Mouse (Mus musculus) brown adipose tissue, adult 24 weeks (tissue): ENCODE data around the gene Agbl2. TPM values are rescaled to one million over a fixed set of nuclear protein-coding genes. Genes with fewer than 3 reads are reported as not detected.
A peak's percentile ranks its signal among the peaks of the same experiment; 100 is the strongest.

Experiments
- H3K27ac ChIP-seq: fragments of 200-500 bp; replicated peaks from 2 replicates; pipeline ENCODE4 v1.5.1; 2012; ENCODE audit warnings: low read depth, mild to moderate bottlenecking, low read length
- H3K4me1 ChIP-seq: fragments of 200-500 bp; 2 replicates; pipeline ENCODE4 v1.6.1; 2012; ENCODE audit warnings: low read length, mixed read lengths; ENCODE audit not compliant: control insufficient read depth, insufficient read depth, insufficient read length
- H3K4me3 ChIP-seq: fragments of 200-500 bp; 2 replicates; pipeline ENCODE4 v1.5.1; 2012; ENCODE audit warnings: low read depth, mild to moderate bottlenecking, low read length, moderate library complexity; ENCODE audit not compliant: insufficient read depth
- polyA plus RNA-seq: library from polyadenylated mRNA; stranded (reverse); fragments of >200 nt; gene quantifications from 2 replicates; pipeline ENCODE4 v1.2.4, GENCODE M21; 2012; ENCODE audit not compliant: missing spikeins, insufficient read depth, insufficient read length

The Agbl2 gene
- polyA plus RNA-seq, 1 experiment, result 0.87 TPM

DNA sequence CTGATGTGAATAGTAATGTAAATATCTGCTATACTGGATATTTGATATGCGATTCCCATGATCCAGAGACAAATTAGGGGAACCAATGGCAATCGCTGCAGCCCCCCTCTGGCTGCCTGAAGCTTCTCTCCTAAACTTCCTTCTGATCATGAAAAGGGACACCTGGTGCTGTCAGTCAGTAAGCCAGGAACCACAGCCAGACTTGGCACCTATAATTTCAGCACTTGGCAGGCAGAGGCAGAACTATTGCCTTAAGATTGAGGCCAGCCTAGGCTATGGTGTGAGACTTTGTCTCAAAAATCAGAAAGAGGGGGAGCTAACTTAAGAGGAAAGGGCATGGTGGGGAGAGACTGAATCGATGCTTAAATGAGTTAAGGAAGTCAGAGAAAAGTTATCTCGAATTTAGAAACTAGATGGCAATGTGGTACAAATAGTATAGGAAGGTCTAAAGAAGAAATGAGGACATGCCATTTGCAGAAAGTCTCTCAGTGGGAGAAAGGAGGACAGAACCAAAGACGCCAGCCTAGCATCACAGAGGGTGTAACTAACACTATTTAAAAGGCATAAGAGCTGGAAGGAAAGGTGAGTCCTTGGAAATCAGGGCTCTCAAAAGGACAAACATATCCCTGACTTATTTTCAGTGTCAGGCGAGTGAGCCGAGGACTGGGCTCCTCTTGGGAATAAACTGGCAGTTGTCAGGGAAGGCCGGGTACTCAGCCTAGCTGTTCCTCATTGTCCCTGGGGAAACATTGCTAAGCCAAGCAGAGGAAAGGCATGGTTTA is 88.8 kb downstream of the Agbl2 start:
- H3K27ac ChIP-seq, result peak overlapping the region; percentile 80
- no peak overlapping the region for H3K4me3 ChIP-seq
- peaks cover 7% of the 10 kb centered on the region for H3K4me1 ChIP-seq

- Histone ChIP-seq H3K27ac (no peak overlapping the region), H3K4me3 (no peak overlapping the region), H3K4me1 (peaks cover 7% of the 10 kb centered on the region)
Measured at GRCm38 (mm10) chr2:90874025-90874424, 91.5 kb downstream of the Agbl2 start.

DNA sequence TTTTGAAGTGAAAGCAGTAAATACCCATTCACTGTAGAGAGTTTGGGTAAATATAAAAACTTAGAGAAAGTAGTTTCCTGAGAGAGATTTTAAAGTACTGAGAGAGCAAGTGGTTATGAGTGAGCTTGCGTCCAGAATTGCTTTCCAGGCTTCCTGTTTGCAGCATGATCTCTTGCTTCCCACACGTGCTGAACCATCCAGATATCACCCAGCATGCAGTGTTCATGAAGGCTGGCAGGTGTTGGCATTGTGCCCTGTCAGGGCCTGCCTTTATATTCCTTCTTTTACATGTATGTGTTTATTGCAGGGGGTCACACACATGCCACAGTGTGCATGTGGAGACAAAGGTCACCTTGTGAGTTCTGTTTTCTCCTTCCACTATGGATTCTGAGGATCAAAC is 92.7 kb downstream of the Agbl2 start:
- H3K27ac ChIP-seq, result no peak overlapping the region
- no peak overlapping the region for H3K4me3 ChIP-seq

DNA sequence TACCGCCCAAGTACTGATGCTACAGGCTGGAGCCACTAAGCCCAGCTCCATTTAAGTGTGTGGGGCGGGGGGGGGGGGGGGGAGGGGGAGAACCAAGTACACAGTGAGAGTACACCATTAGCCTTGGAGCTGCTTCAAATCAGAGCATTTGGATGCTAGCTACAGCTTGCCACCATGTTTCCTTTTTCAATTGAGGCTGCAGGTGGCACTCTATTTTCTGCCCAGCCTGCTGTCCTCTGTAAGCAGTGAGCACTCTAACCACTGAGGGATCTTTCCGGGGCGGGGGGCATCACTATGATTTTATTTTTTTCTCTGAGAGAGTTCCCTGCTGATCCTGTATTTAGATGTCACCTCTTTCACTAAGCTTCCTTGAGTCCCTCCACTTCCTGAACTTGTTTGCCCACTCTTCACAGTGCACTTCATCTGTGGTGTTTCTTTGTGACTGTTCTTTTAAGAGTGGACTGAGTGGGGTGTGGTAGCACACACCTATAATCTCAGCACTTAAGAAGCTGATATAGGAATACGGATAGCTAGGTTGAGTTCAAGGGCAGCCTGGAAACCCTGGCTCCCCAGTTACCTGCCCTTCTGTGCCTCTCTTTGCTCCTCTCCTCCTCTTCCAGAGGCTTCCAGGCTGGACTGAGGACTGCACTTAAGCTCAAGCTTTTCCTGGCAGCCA is 95.2 kb downstream of the Agbl2 start:
- no peak overlapping the region for H3K27ac ChIP-seq
- no peak overlapping the region for H3K4me3 ChIP-seq
- H3K4me1 ChIP-seq, result peaks cover 3% of the 10 kb centered on the region; the same call in 1 of the 2 replicates

More for the DNA sequence above, 92.7 kb downstream of the Agbl2 start:
- H3K4me1 ChIP-seq, result peaks cover 6% of the 10 kb centered on the region

GRCm38 (mm10) chr2:90879419-90879818 is 96.9 kb downstream of the Agbl2 start:
- H3K4me3 ChIP-seq, result no peak overlapping the region
- no peak overlapping the region for H3K27ac ChIP-seq
- H3K4me1 ChIP-seq, result no peaks in the 10 kb centered on the region

DNA sequence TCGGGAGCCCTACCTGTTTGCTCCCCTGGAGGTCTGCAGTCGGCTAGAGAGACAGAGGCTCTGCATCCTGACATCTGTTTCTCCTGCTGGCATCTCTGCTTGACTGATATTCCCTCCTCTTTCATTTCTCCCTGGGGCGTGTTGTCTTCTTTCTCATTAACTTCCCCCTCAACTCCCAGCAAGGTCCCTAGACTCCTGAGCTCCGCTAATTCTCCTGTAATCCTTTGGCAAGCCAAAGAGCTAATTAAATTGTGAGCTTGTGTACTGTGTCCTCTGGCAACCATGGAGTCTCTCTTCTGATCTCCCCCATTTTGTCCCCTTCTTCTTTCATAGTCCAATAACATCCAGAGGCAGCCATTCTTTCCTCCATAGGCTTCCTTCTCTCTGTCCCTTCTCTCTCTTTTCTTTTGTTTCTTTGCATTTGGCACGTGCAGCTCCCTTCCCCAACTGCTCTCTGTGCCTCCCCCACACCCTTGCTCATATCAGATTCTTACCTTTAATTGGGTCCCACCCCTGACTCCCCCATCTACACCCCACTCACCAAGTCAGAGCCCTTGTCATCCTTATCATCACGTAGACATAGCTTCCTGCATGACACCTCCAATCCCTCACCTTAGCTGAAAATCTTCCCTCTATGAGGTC is 97.7 kb downstream of the Agbl2 start:
- no peaks in the 10 kb centered on the region for H3K4me1 ChIP-seq
- no peak overlapping the region for H3K27ac ChIP-seq
- H3K4me3 ChIP-seq, result no peak overlapping the region

- no peak overlapping the region for H3K4me3 ChIP-seq
- H3K27ac ChIP-seq, result no peak overlapping the region
- no peaks in the 10 kb centered on the region for H3K4me1 ChIP-seq
Measured at GRCm38 (mm10) chr2:90881824-90882223, 99.3 kb downstream of the Agbl2 start.

Other genes starting within 250 kb of the Agbl2 start
- gene Ptprj, start 202.1 kb upstream of the Agbl2 start, polyA plus RNA-seq, result 2.1 and 4.2 TPM in 2 replicates
- 2.5 and 10.1 TPM in 2 replicates for gene Nup160, start 105.5 kb upstream of the Agbl2 start, polyA plus RNA-seq
- 8.2 and 14.7 TPM in 2 replicates for gene Fnbp4, start 37.4 kb upstream of the Agbl2 start, polyA plus RNA-seq
- gene Mtch2, start 64.4 kb downstream of the Agbl2 start, polyA plus RNA-seq, result 906 and 910 TPM in 2 replicates
- 1.6 and 1.8 TPM in 2 replicates for gene C1qtnf4, start 103.1 kb downstream of the Agbl2 start, polyA plus RNA-seq
- gene Kbtbd4, start 122.0 kb downstream of the Agbl2 start, polyA plus RNA-seq, result 13.0 and 13.2 TPM in 2 replicates
- gene Ndufs3, start 122.1 kb downstream of the Agbl2 start, polyA plus RNA-seq, result 871 and 1,187 TPM in 2 replicates
- 42.6 and 48.6 TPM in 2 replicates for gene Celf1, start 157.7 kb downstream of the Agbl2 start, polyA plus RNA-seq